Mouse (Mus musculus) hindbrain, embryonic 11.5 days (tissue): Measurements from ENCODE around the gene Fkbp15. TPM values are rescaled to one million over a fixed set of nuclear protein-coding genes. Genes with fewer than 3 reads are reported as not detected.
"Not testable (repeated sequence)": the region's sequence is repeated elsewhere in the genome, so short reads cannot be mapped to it uniquely, and the experiment has no call there.

Experiments
- ATAC-seq: fragments of 200-750 bp; cut with Nextera tagmentation; 2 replicates; pipeline ENCODE4 v1.8.0; 2017; ENCODE audit warnings: mild to moderate bottlenecking, moderate TSS enrichment, moderate library complexity; ENCODE audit not compliant: low FRiP score
- DNase-seq: peaks from one replicate; pipeline ENCODE4 v3.0.0-alpha.2; 2015; ENCODE audit warnings: low spot score
- H3K27ac ChIP-seq: fragments of 300-500 bp; sonication (generic); 2 replicates; pipeline ENCODE4 v1.5.1; 2014; ENCODE audit warnings: mild to moderate bottlenecking, low read depth, low read length
- H3K27me3 ChIP-seq: fragments of 300-500 bp; sonication (generic); 2 replicates; pipeline ENCODE4 v1.6.1; 2014; ENCODE audit warnings: mild to moderate bottlenecking, low read length, moderate library complexity, mixed read lengths; ENCODE audit not compliant: control insufficient read depth, insufficient read depth
- H3K36me3 ChIP-seq: fragments of 300-500 bp; sonication (generic); 2 replicates; pipeline ENCODE4 v1.6.1; 2014; ENCODE audit warnings: mild to moderate bottlenecking, low read length, moderate library complexity, mixed read lengths; ENCODE audit not compliant: control insufficient read depth, insufficient read depth
- H3K4me1 ChIP-seq: fragments of 300-500 bp; sonication (generic); replicated peaks from 2 replicates; pipeline ENCODE4 v1.6.1; 2014; ENCODE audit warnings: low read length, mixed read lengths; ENCODE audit not compliant: control insufficient read depth, insufficient read depth
- H3K4me2 ChIP-seq: fragments of 300-500 bp; sonication (generic); replicated peaks from 2 replicates; pipeline ENCODE4 v1.6.1; 2014; ENCODE audit warnings: mild to moderate bottlenecking, low read depth, low read length
- H3K4me3 ChIP-seq: fragments of 300-500 bp; sonication (generic); 2 replicates; pipeline ENCODE4 v1.5.1; 2014; ENCODE audit warnings: low read depth, low read length
- H3K9ac ChIP-seq: fragments of 300-500 bp; sonication (generic); 2 replicates; pipeline ENCODE4 v1.6.1; 2014; ENCODE audit warnings: low read depth, low read length
- H3K9me3 ChIP-seq: fragments of 300-500 bp; sonication (generic); 2 replicates; pipeline ENCODE4 v1.6.1; 2016; ENCODE audit warnings: low read length; ENCODE audit not compliant: control insufficient read depth
- WGBS: fragments of 180-500 bp; shearing (Covaris S2); extraction: QIAGEN DNeasy Blood & Tissue Kit; methylation state at CpG from one replicate; pipeline ENCODE4 v1.1.7; 2014; 5-methylcytosine and 5-hydroxymethylcytosine counted together
- polyA plus RNA-seq: library from polyadenylated mRNA; unstranded; fragments of >200 nt; fragmentation: Nextera tagmentation; extraction: Ambion mirVana; gene quantifications from 2 replicates; pipeline ENCODE4 v1.2.1, GENCODE M21; 2014

The Fkbp15 gene
- polyA plus RNA-seq, 1 experiment from 2014 or later: 21.2 TPM

- Histone ChIP-seq H3K27ac (peak overlapping the region; percentile 58), H3K36me3 (no peaks in the 10 kb centered on the region), H3K9ac (0 out of 2 replicates have a peak overlapping the region, but pooled peaks have one; percentile 5), H3K4me1 (peaks cover 5% of the 10 kb centered on the region; the same call in 1 of the 2 replicates), H3K9me3 (no peaks in the 10 kb centered on the region), H3K4me3 (no peak overlapping the region), H3K27me3 (no peaks in the 10 kb centered on the region), H3K4me2 (no peak overlapping the region)
- WGBS: 11% methylated on average over 12 of the region's 12 CpGs
- ATAC-seq (peak; percentile 92), DNase-seq (peak; percentile 66)
Observed at GRCm38 (mm10) chr4:62274841-62275536, 85.4 kb downstream of the Fkbp15 start.

GRCm38 (mm10) chr4:62273916-62274315 lies 86.4 kb downstream of the Fkbp15 start:
- WGBS: 91% methylated on average over 10 of the region's 10 CpGs
- Histone ChIP-seq H3K9me3 (no peaks in the 10 kb centered on the region), H3K27me3 (no peaks in the 10 kb centered on the region), H3K4me2 (no peak overlapping the region), H3K4me3 (no peak overlapping the region), H3K9ac (no peak overlapping the region), H3K4me1 (peaks cover 5% of the 10 kb centered on the region; the same call in 1 of the 2 replicates), H3K27ac (no peak overlapping the region), H3K36me3 (no peaks in the 10 kb centered on the region)
- DNase-seq (no peak), ATAC-seq (no peak)

- no peaks in the 10 kb centered on the region for H3K9me3 ChIP-seq
- DNase-seq (no peak), ATAC-seq (no peak)
- H3K9ac ChIP-seq: no peak overlapping the region
- 86% methylated on average over 10 of the region's 10 CpGs for WGBS
- H3K27me3 ChIP-seq: no peaks in the 10 kb centered on the region
- H3K4me1 ChIP-seq: peaks cover 5% of the 10 kb centered on the region; the same call in 1 of the 2 replicates
- H3K4me2 ChIP-seq: no peak overlapping the region
- H3K36me3 ChIP-seq: no peaks in the 10 kb centered on the region
- no peak overlapping the region for H3K27ac ChIP-seq
- no peak overlapping the region for H3K4me3 ChIP-seq
Observed at GRCm38 (mm10) chr4:62272696-62273095, 87.7 kb downstream of the Fkbp15 start.

GRCm38 (mm10) chr4:62267101-62267500 lies 93.2 kb downstream of the Fkbp15 start:
- 86% methylated on average over 10 of the region's 10 CpGs for WGBS

GRCm38 (mm10) chr4:62266016-62266415 lies 94.3 kb downstream of the Fkbp15 start:
- not testable (repeated sequence) for H3K9ac ChIP-seq, H3K4me3 ChIP-seq, ATAC-seq, H3K36me3 ChIP-seq, DNase-seq, H3K4me2 ChIP-seq, H3K4me1 ChIP-seq, H3K9me3 ChIP-seq, H3K27ac ChIP-seq, H3K27me3 ChIP-seq
- WGBS: 74% methylated on average over 7 of the region's 7 CpGs

More at GRCm38 (mm10) chr4:62267101-62267500, 93.2 kb downstream of the Fkbp15 start:
- Histone ChIP-seq H3K36me3 (no peaks in the 10 kb centered on the region), H3K27me3 (no peaks in the 10 kb centered on the region), H3K27ac (no peak overlapping the region), H3K4me2 (no peak overlapping the region), H3K4me3 (no peak overlapping the region), H3K9me3 (no peaks in the 10 kb centered on the region), H3K4me1 (no peaks in the 10 kb centered on the region; the same call in 1 of the 2 replicates), H3K9ac (no peak overlapping the region)
- DNase-seq (no peak), ATAC-seq (no peak)

GRCm38 (mm10) chr4:62265154-62265836 lies 95.1 kb downstream of the Fkbp15 start:
- 87% methylated on average over 10 of the region's 10 CpGs for WGBS
- DNase-seq: no peak
- Histone ChIP-seq H3K4me1 (no peaks in the 10 kb centered on the region; the same call in 1 of the 2 replicates), H3K27me3 (no peaks in the 10 kb centered on the region), H3K9ac (no peak overlapping the region), H3K36me3 (no peaks in the 10 kb centered on the region), H3K4me3 (no peak overlapping the region), H3K27ac (no peak overlapping the region), H3K4me2 (no peak overlapping the region), H3K9me3 (no peaks in the 10 kb centered on the region)
- no peak for ATAC-seq

GRCm38 (mm10) chr4:62263133-62263844 lies 97.1 kb downstream of the Fkbp15 start:
- Histone ChIP-seq H3K4me1 (no peaks in the 10 kb centered on the region; the same call in 1 of the 2 replicates), H3K36me3 (no peaks in the 10 kb centered on the region), H3K9me3 (no peaks in the 10 kb centered on the region), H3K4me3 (no peak overlapping the region), H3K9ac (no peak overlapping the region), H3K4me2 (no peak overlapping the region), H3K27me3 (no peaks in the 10 kb centered on the region), H3K27ac (no peak overlapping the region)
- DNase-seq (peak; percentile 49), ATAC-seq (peak; percentile 47; the same call in 1 of the 2 replicates)
- WGBS: 39% methylated on average over 7 of the region's 7 CpGs

GRCm38 (mm10) chr4:62262276-62262675 lies 98.1 kb downstream of the Fkbp15 start, which contains the start of gene Slc31a2:
Gene Slc31a2 (plus strand): TSS chr4:62262562.
- H3K4me3 ChIP-seq: no peak within 1 kb of the TSS
- H3K4me2 ChIP-seq: no peak within 1 kb of the TSS
- H3K36me3 ChIP-seq: no peaks in the 10 kb centered on the region
- ATAC-seq (no peak), DNase-seq (no peak)
- H3K9me3 ChIP-seq: no peaks in the 10 kb centered on the region
- no peaks in the 10 kb centered on the region for H3K27me3 ChIP-seq
- H3K4me1 ChIP-seq: no peaks in the 10 kb centered on the region; the same call in 1 of the 2 replicates
- H3K27ac ChIP-seq: no peak within 1 kb of the TSS
- no peak within 1 kb of the TSS for H3K9ac ChIP-seq
- WGBS: 57% methylated on average over 2 of the region's 2 CpGs
